Mouse (Mus musculus) stomach, embryonic 15.5 days (tissue): Measurements from ENCODE around the gene Trim63. TPM values are rescaled to one million over a fixed set of nuclear protein-coding genes. Genes with fewer than 3 reads are reported as not detected.

Experiments
- ATAC-seq: fragments of 200-750 bp; cut with Nextera tagmentation; 2 replicates; pipeline ENCODE4 v1.8.0; 2017; ENCODE audit warnings: low read depth, moderate number of reproducible peaks, moderate TSS enrichment; ENCODE audit not compliant: insufficient read depth, low FRiP score
- H3K27ac ChIP-seq: fragments of 300-500 bp; sonication (generic); 2 replicates; pipeline ENCODE4 v1.5.1; 2015; ENCODE audit warnings: mild to moderate bottlenecking, inconsistent platforms
- H3K27me3 ChIP-seq: fragments of 300-500 bp; sonication (generic); replicated peaks from 2 replicates; pipeline ENCODE4 v1.6.1; 2015; ENCODE audit warnings: inconsistent platforms
- H3K36me3 ChIP-seq: fragments of 300-500 bp; sonication (generic); 2 replicates; pipeline ENCODE4 v1.6.1; 2015; ENCODE audit warnings: inconsistent platforms
- H3K4me1 ChIP-seq: fragments of 300-500 bp; sonication (generic); 2 replicates; pipeline ENCODE4 v1.6.1; 2015; ENCODE audit warnings: inconsistent platforms
- H3K4me2 ChIP-seq: fragments of 300-500 bp; sonication (generic); 2 replicates; pipeline ENCODE4 v1.6.1; 2015; ENCODE audit warnings: mild to moderate bottlenecking, inconsistent platforms
- H3K4me3 ChIP-seq: fragments of 300-500 bp; sonication (generic); replicated peaks from 2 replicates; pipeline ENCODE4 v1.5.1; 2015; ENCODE audit warnings: inconsistent platforms
- H3K9ac ChIP-seq: fragments of 300-500 bp; sonication (generic); 2 replicates; pipeline ENCODE4 v1.6.1; 2015; ENCODE audit warnings: inconsistent platforms
- H3K9me3 ChIP-seq: fragments of 300-500 bp; sonication (generic); 2 replicates; pipeline ENCODE4 v1.6.1; 2016; ENCODE audit warnings: inconsistent platforms
- WGBS: fragments of 180-500 bp; shearing (Covaris S2); methylation state at CpG from one replicate; pipeline ENCODE4 v1.1.7; 2015; 5-methylcytosine and 5-hydroxymethylcytosine counted together
- polyA plus RNA-seq: library from polyadenylated mRNA; unstranded; fragments of >200 nt; fragmentation: Nextera tagmentation; extraction: Ambion mirVana; gene quantifications from 2 replicates; pipeline ENCODE4 v1.2.1, GENCODE M21; 2015

The Trim63 gene
- polyA plus RNA-seq, 1 experiment from 2014 or later: 0.41 TPM

GRCm38 (mm10) chr4:134302084-134302483 lies 12.8 kb upstream of the Trim63 start:
- 91% methylated on average over 5 of the region's 5 CpGs for WGBS
- H3K4me3 ChIP-seq: no peak overlapping the region
- ATAC-seq: no peak

GRCm38 (mm10) chr4:134306963-134307362 lies 8.0 kb upstream of the Trim63 start:
- Histone ChIP-seq H3K27me3 (no peaks in the 10 kb centered on the region), H3K9ac (no peak overlapping the region), H3K27ac (peak overlapping the region; percentile 51), H3K4me1 (peaks cover 8% of the 10 kb centered on the region), H3K36me3 (no peaks in the 10 kb centered on the region), H3K4me2 (peak overlapping the region; percentile 37), H3K4me3 (no peak overlapping the region), H3K9me3 (no peaks in the 10 kb centered on the region)
- WGBS: 44% methylated on average over 2 of the region's 2 CpGs
- ATAC-seq: no peak; the same call in 1 of the 2 replicates

More at GRCm38 (mm10) chr4:134302084-134302483, 12.8 kb upstream of the Trim63 start:
- no peak overlapping the region for H3K4me2 ChIP-seq
- H3K27ac ChIP-seq: no peak overlapping the region
- no peak overlapping the region for H3K9ac ChIP-seq
- peaks cover 2% of the 10 kb centered on the region; the same call in 1 of the 2 replicates for H3K4me1 ChIP-seq
- H3K36me3 ChIP-seq: no peaks in the 10 kb centered on the region
- H3K27me3 ChIP-seq: no peaks in the 10 kb centered on the region
- no peaks in the 10 kb centered on the region for H3K9me3 ChIP-seq

GRCm38 (mm10) chr4:134307367-134308072 lies 7.4 kb upstream of the Trim63 start:
- 7% methylated on average over 12 of the region's 12 CpGs for WGBS
- ATAC-seq: peak; percentile 67

GRCm38 (mm10) chr4:134310106-134310505 lies 4.8 kb upstream of the Trim63 start:
- Histone ChIP-seq H3K9ac (no peak overlapping the region), H3K4me3 (no peak overlapping the region), H3K9me3 (no peaks in the 10 kb centered on the region), H3K27ac (no peak overlapping the region), H3K27me3 (no peaks in the 10 kb centered on the region), H3K4me1 (peaks cover 8% of the 10 kb centered on the region), H3K36me3 (no peaks in the 10 kb centered on the region), H3K4me2 (no peak overlapping the region)
- ATAC-seq: no peak
- WGBS: 80% methylated on average over 7 of the region's 7 CpGs

More at GRCm38 (mm10) chr4:134307367-134308072, 7.4 kb upstream of the Trim63 start:
- Histone ChIP-seq H3K27ac (peak overlapping the region; percentile 51), H3K9me3 (no peaks in the 10 kb centered on the region), H3K4me2 (peak overlapping the region; percentile 37), H3K9ac (no peak overlapping the region), H3K27me3 (no peaks in the 10 kb centered on the region), H3K36me3 (no peaks in the 10 kb centered on the region), H3K4me3 (no peak overlapping the region), H3K4me1 (peaks cover 8% of the 10 kb centered on the region)

- H3K27me3 ChIP-seq: no peaks in the 10 kb centered on the region
- H3K9ac ChIP-seq: no peak overlapping the region
- WGBS: 88% methylated on average over 9 of the region's 9 CpGs
- H3K4me1 ChIP-seq: peaks cover 8% of the 10 kb centered on the region
- no peak overlapping the region for H3K27ac ChIP-seq
- no peaks in the 10 kb centered on the region for H3K9me3 ChIP-seq
- no peaks in the 10 kb centered on the region for H3K36me3 ChIP-seq
- H3K4me3 ChIP-seq: no peak overlapping the region
- H3K4me2 ChIP-seq: no peak overlapping the region
- ATAC-seq: no peak
These were observed 4.3 kb upstream of the Trim63 start for GRCm38 (mm10) chr4:134310656-134311055.

- ATAC-seq: no peak
- peaks cover 8% of the 10 kb centered on the region for H3K4me1 ChIP-seq
- no peaks in the 10 kb centered on the region for H3K36me3 ChIP-seq
- H3K4me2 ChIP-seq: no peak overlapping the region
- no peaks in the 10 kb centered on the region for H3K27me3 ChIP-seq
- no peak overlapping the region for H3K27ac ChIP-seq
- H3K4me3 ChIP-seq: no peak overlapping the region
- no peak overlapping the region for H3K9ac ChIP-seq
- H3K9me3 ChIP-seq: no peaks in the 10 kb centered on the region
- 79% methylated on average over 9 of the region's 9 CpGs for WGBS
These were observed 3.1 kb upstream of the Trim63 start for GRCm38 (mm10) chr4:134311784-134312183.

GRCm38 (mm10) chr4:134312341-134312740 lies 2.6 kb upstream of the Trim63 start:
- Histone ChIP-seq H3K9me3 (no peaks in the 10 kb centered on the region), H3K9ac (no peak overlapping the region), H3K27me3 (no peaks in the 10 kb centered on the region), H3K36me3 (no peaks in the 10 kb centered on the region), H3K4me2 (no peak overlapping the region), H3K4me3 (no peak overlapping the region), H3K4me1 (peaks cover 4% of the 10 kb centered on the region), H3K27ac (no peak overlapping the region)
- WGBS: 90% methylated on average over 5 of the region's 5 CpGs
- ATAC-seq: no peak

- H3K27ac ChIP-seq: no peak overlapping the region
- H3K4me3 ChIP-seq: no peak overlapping the region
- WGBS: 94% methylated on average over 6 of the region's 6 CpGs
- no peaks in the 10 kb centered on the region for H3K9me3 ChIP-seq
- H3K27me3 ChIP-seq: no peaks in the 10 kb centered on the region
- no peak for ATAC-seq
- no peaks in the 10 kb centered on the region for H3K4me1 ChIP-seq
- H3K36me3 ChIP-seq: no peaks in the 10 kb centered on the region
- no peak overlapping the region for H3K9ac ChIP-seq
- H3K4me2 ChIP-seq: no peak overlapping the region
These were observed 2.0 kb upstream of the Trim63 start for GRCm38 (mm10) chr4:134312901-134313300.

GRCm38 (mm10) chr4:134314081-134314655 lies 752 bp upstream of the Trim63 start:
- 76% methylated on average over 4 of the region's 4 CpGs for WGBS
- Histone ChIP-seq H3K9ac (no peak overlapping the region), H3K27me3 (no peaks in the 10 kb centered on the region), H3K36me3 (no peaks in the 10 kb centered on the region), H3K4me3 (no peak overlapping the region), H3K4me1 (no peaks in the 10 kb centered on the region), H3K27ac (no peak overlapping the region), H3K9me3 (no peaks in the 10 kb centered on the region), H3K4me2 (no peak overlapping the region)
- ATAC-seq: no peak

- Histone ChIP-seq H3K27ac (no peak overlapping the region), H3K36me3 (no peaks in the 10 kb centered on the region), H3K9ac (no peak overlapping the region), H3K9me3 (no peaks in the 10 kb centered on the region), H3K27me3 (no peaks in the 10 kb centered on the region), H3K4me3 (no peak overlapping the region), H3K4me2 (no peak overlapping the region), H3K4me1 (no peaks in the 10 kb centered on the region)
- WGBS: 64% methylated on average over 9 of the region's 9 CpGs
- ATAC-seq: no peak
These were observed 550 bp downstream of the Trim63 start for GRCm38 (mm10) chr4:134315470-134315869.

GRCm38 (mm10) chr4:134316390-134316789 lies 1.5 kb downstream of the Trim63 start:
- 43% methylated on average over 16 of the region's 16 CpGs for WGBS
- ATAC-seq: no peak
- H3K27me3 ChIP-seq: no peaks in the 10 kb centered on the region
- no peak overlapping the region for H3K4me2 ChIP-seq
- no peak overlapping the region for H3K27ac ChIP-seq
- no peaks in the 10 kb centered on the region for H3K4me1 ChIP-seq
- no peak overlapping the region for H3K9ac ChIP-seq
- H3K36me3 ChIP-seq: no peaks in the 10 kb centered on the region
- H3K4me3 ChIP-seq: no peak overlapping the region
- H3K9me3 ChIP-seq: no peaks in the 10 kb centered on the region

- ATAC-seq: no peak
- H3K9me3 ChIP-seq: no peaks in the 10 kb centered on the region
- H3K27ac ChIP-seq: no peak overlapping the region
- no peaks in the 10 kb centered on the region for H3K36me3 ChIP-seq
- H3K4me3 ChIP-seq: no peak overlapping the region
- no peak overlapping the region for H3K4me2 ChIP-seq
- no peaks in the 10 kb centered on the region for H3K4me1 ChIP-seq
- WGBS: 77% methylated on average over 5 of the region's 5 CpGs
- H3K27me3 ChIP-seq: no peaks in the 10 kb centered on the region
- H3K9ac ChIP-seq: no peak overlapping the region
These were observed 4.2 kb downstream of the Trim63 start for GRCm38 (mm10) chr4:134319074-134319473.
